Mouse (Mus musculus): Measurements from ENCODE around the gene Olfr503.
"Not testable (repeated sequence)": the region's sequence is repeated elsewhere in the genome, so short reads cannot be mapped to it uniquely, and the experiment has no call there.

Olfr503 gene

GRCm38 (mm10) chr7:108544227-108544626 is at the start of gene Olfr503:
TSS of gene Olfr503 (plus strand) at chr7:108544527.
- DNase-seq (ENCODE audit: low spot score), result not testable (repeated sequence)

DNA sequence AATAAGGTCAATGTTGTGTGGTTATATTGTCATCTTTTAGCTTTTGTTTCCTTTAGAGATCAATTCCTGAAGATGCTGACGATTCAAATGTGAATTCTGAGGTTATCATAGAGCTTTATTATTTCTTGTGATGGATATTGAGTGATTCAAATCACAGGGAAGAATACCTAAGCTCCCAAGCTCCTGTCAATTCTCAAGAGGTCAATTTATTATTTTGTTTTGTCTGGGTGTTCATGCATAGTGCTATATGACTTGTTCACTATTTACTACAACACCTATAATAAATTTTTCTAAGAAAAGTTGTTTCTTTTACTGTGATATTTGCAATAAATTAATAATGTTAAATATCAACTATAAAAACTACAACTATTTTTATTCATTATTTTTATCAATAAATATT is 19.4 kb upstream of the Olfr503 start, which contains the start of gene Olfr502:
Gene Olfr502 (minus strand): TSS at position 101 of the 400 bp plus-strand sequence.
- DNase-seq (ENCODE audit: low spot score), result no peak

- DNase-seq (ENCODE audit: low spot score), result no peak
Measured at GRCm38 (mm10) chr7:108542416-108542815, 1.9 kb upstream of the Olfr503 start.

DNA sequence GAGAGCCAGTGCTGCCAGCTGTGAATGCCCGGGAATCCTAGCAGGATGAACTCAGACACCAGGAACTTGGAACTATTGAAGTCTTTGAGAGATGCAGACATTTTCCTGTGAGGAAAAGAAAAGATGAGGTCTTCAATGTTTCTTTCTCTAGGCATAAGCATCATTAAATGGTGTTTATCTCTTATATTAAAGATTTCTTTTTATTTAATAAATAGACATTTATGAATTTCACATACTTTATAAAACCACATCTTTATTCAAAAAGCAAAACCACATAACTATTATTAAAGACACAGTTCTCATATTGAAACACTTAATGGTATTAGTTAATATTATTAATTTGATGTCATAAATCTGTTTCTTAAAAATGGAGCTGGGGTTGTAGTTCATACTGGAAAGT is 21.4 kb downstream of the Olfr503 start, which contains the start of gene Olfr504:
Gene Olfr504 (minus strand): TSS at position 101 of the 400 bp plus-strand sequence.
- no peak for DNase-seq (ENCODE audit: low spot score)

GRCm38 (mm10) chr7:108589797-108590196 is 45.5 kb downstream of the Olfr503 start:
- DNase-seq (ENCODE audit: low spot score), result no peak
